Mouse (Mus musculus): ENCODE measurements at regions not wholly inside any gene's neighbourhood (a gene's known extent, or its start where the extent isn't known, plus 50 kb on each side); places are given as distances from the start of the nearest gene placed in this dataset.
A peak's percentile ranks its signal among the peaks of the same experiment; 100 is the strongest.

GRCm38 (mm10) chr3:132017485-132018261 lies 67.4 kb upstream of the Dkk2 start:
- DNase-seq (ENCODE audit: low read depth, low spot score) = peak; percentile 43

DNA sequence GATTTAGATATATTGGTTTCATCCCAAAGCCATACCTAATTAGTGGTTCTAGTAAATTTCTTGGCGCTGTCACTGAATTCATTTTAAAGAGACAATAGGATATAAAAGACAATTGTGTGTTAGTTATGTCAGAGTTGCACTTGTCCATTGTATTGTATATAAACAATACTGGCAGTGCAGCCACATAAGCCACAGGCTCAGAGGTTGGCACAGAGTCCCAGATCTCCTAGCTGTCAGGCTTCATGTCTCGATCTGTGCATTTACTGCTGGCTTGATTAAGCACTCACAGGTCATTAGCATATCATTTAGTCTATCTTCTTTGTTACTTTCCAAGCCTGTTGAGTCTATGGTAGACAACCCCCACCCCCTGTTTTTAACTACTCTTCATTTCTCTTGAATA lies 66.6 kb upstream of the Dkk2 start:
- no peak for DNase-seq (ENCODE audit: low read depth, low spot score)

GRCm38 (mm10) chr3:132022032-132022431 lies 63.1 kb upstream of the Dkk2 start:
- no peak for DNase-seq (ENCODE audit: low read depth, low spot score)

DNA sequence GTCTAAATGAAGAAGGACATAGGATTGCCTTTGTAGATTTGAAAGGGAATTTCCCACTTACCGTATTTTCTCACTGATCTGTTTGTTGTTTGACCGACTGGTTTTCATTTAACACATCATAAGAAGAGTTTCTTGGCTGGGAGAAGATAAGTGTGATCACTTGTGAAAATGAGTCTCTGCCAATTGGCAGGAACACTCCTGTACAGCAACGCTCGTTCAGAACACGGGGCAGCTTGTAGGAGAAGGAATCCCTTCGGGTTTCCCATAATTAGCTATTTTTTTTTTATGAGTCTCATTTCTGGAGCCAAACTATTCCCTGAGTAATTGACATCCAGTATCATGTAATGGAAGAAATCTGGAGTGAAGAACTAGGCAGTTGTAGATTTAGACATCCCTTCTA lies 61.8 kb upstream of the Dkk2 start:
- DNase-seq (ENCODE audit: low read depth, low spot score) = no peak

- no peak for DNase-seq (ENCODE audit: low read depth, low spot score)
Measured at GRCm38 (mm10) chr3:132029112-132029511, 56.0 kb upstream of the Dkk2 start.

GRCm38 (mm10) chr3:132033078-132033713 lies 51.9 kb upstream of the Dkk2 start:
- peak; percentile 31 for DNase-seq (ENCODE audit: low read depth, low spot score)

DNA sequence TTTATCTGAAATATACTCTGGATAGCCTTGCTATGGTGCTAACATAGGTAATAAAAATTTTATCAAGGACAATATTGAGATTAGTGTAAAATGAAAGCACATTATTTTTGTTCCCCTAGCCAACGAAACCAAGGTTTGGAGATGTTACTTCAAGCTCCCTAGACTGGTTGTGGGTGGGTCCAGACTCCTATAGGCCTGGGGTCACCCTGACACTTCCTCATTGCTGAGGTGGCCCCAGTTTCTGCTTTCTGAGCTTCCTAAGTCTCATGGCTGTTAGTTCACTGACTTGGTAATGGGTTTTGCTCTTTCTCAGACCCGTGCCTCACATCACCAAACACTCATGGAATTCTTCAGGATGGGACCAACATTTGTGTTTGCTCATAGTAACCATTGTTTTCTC lies 49.9 kb upstream of the Dkk2 start:
- no peak for DNase-seq (ENCODE audit: low read depth, low spot score)

Measured in R1 (cell line).